16 mouse cellular contexts compared by ENCODE assay signal in the genomic region with DNA sequence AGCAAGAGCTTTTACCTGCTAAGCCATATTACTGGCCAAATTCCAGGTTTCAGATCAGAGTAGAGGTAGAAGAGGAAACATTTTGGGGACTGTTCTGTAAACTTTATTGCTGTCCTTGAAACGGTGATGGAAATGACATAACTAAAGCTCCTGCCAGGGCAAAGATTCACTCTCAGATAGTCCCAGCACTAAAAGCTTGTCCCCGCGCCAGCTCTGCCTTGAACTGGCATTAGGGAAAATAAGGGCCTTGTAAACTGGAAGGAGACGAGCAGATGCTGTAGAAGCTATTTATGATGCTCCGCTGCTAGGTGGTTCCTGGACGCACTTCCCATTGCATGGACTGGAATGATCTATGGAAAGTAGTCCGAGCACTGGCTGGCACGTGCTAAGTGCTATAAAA. TPM values are rescaled to one million over a fixed set of nuclear protein-coding genes. Genes with fewer than 3 reads are reported as not detected.
DNase-seq lines count a peak whose midpoint lies in the region; ATAC-seq lines count a peak whose summit lies in the region.
"Had no signal": no experiment of that assay in that cellular context is flagged by ENCODE, and none has a peak within 500 bp of the region (broad histone marks: within the 10 kb centered on the region; RNA-seq: fewer than 3 reads in every experiment).

No protein-coding gene starts in this region.

- peak; percentile 32; the same call in 1 of the 2 replicates for ATAC-seq in frontal cortex, adult (ENCODE audit: low TSS enrichment)
- ATAC-seq: CD4-positive, CD25-positive, alpha-beta regulatory T cell, adult 4 months; forebrain, embryonic 15.5 days; intestine, embryonic 15.5 days had no signal

- DNase-seq in frontal cortex, postnatal 25 days (ENCODE audit: low spot score in 2 of 2), result no peak
- peak; percentile 51 for DNase-seq in adrenal gland, postnatal 14 days
- DNase-seq in adrenal gland, postnatal 36 days, result peak; percentile 51 to 60
- no peak for DNase-seq in cerebellum, adult 9-11 months
- DNase-seq in left cerebral cortex, adult 9 months (ENCODE audit: low spot score in 2 of 2), result no peak
- DNase-seq: cerebellum, adult 18-20 months; cerebellum, adult 9-10 months; cerebellum, postnatal 25 days; gastrocnemius, adult 2 months; gastrocnemius, postnatal 14 days; heart, adult 11 months; kidney, adult 18-20 months had no signal

RNA-seq across cellular contexts. Expression of a gene that starts 44.5 kb away (rescaled TPM):
- 121 and 132 TPM in 2 replicates for total RNA-seq in adrenal gland, postnatal 14 days (2021)
- 100 to 1,000 TPM; 136 to 148 TPM for total RNA-seq in adrenal gland, postnatal 36 days (2021)

Comparison
In these comparisons a context has a peak if more than half of its experiments do, and no peak if none do; other contexts are left out.
1. DNase-seq: peak in adrenal gland, postnatal 14 days (single experiment) and adrenal gland, postnatal 36 days (2 of 2); none in frontal cortex, postnatal 25 days (0 of 2), cerebellum, adult 9-11 months (single experiment) and left cerebral cortex, adult 9 months (0 of 2).